Mouse (Mus musculus) natural killer cell, adult 2 months (primary cell): ENCODE measurements around the gene Gm10837.

Source experiments
- DNase-seq, 2 experiments: peaks; one replicate each; pipeline ENCODE4 v3.0.0; 2022; ENCODE audit warnings: low spot score in 2 of 2

The Gm10837 gene

DNA sequence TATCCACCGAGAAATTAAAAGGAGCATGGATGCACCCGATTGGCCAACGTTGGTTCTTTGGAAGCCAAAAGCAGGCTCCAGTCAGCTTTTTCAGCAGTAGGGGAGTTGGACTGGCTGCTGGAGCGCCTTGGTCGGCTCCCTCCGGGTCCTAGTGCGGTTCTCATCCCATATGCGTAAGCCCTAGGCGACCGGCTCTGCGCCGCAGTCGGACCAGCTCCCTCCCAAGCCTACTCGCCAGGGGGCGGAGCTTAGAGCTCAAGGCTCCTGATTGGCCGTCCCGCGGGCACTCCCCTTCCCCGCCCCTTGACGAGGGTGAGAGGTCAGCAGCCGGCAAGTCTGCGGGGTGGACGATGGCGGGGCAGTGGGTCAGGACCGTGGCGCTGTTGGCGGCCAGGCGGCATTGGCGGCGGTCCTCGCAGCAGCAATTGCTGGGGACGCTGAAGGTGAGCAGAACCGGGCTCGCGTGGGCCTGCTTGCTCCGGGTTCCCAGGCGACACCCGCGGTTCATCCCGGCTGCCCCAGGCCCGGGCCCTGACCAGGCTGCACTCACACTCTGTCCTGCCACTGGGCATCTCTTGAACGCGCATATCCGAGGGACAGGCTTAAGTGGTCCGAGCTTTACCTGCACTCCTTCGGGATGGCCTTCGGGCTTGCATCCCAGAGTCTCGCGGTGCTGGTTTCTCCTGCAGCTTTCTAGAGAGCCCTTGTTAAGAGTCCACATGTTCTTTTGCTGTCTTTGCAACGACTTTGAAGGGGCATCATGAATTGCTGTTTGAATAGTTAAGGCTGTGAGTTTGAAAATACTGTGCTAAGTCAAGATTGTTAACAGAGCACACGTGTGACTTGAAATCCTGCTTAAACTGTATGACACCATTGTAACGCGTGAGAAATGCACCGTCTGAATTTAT lies 43.9 kb downstream of the Gm10837 start, which contains the start of gene Pcca:
TSS of gene Pcca (plus strand) at position 308 of the 908 bp plus-strand sequence.
- DNase-seq = peak; percentile 93

DNA sequence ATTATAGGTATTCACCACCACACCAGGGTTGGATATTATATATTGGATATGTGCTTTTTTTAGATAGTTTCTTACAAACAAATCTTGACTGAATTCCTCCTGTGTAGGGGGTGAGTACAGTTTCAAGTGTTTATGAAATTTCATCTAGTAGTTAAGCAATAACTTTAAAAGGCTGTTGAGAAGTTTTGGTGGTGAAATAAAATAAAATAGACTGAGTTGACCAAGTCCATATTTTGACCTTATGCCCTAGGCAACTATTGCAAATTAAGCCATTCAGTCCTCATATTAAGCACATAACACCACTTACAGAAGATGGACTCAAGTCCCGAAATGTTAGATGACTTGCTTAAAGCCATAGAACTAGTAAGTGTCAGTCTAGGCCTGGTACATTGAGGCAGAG lies 45.6 kb downstream of the Gm10837 start:
- no peak for DNase-seq
